Mouse (Mus musculus) embryonic fibroblast, embryonic 13.5 days (primary cell): Measurements from ENCODE around the gene Usp42. TPM values are rescaled to one million over a fixed set of nuclear protein-coding genes. Genes with fewer than 3 reads are reported as not detected.
A peak's percentile ranks its signal among the peaks of the same experiment; 100 is the strongest.

Experiments used
- H3K27ac ChIP-seq: 2 replicates; pipeline ENCODE4 v1.5.1; 2012; ENCODE audit warnings: low read length, control low read depth, inconsistent platforms; ENCODE audit not compliant: insufficient read depth
- H3K4me1 ChIP-seq: 2 replicates; pipeline ENCODE4 v1.6.1; 2011; ENCODE audit warnings: low read length; ENCODE audit not compliant: control insufficient read depth, insufficient read depth
- H3K4me3 ChIP-seq: 2 replicates; pipeline ENCODE4 v1.5.1; 2011; ENCODE audit warnings: mild to moderate bottlenecking, control low read depth, low read length; ENCODE audit not compliant: insufficient read depth
- CTCF ChIP-seq: IDR thresholded peaks from 2 replicates; pipeline ENCODE4 v1.5.1; 2011; ENCODE audit warnings: mild to moderate bottlenecking, control low read depth, low read length, moderate library complexity, borderline replicate concordance; ENCODE audit not compliant: insufficient read depth
- POLR2A ChIP-seq: IDR thresholded peaks from 2 replicates; pipeline ENCODE4 v1.6.1; 2011; ENCODE audit warnings: low read depth, mild to moderate bottlenecking, control low read depth, low read length, moderate library complexity
- polyA plus RNA-seq: library from polyadenylated mRNA; stranded (reverse); fragments of >200 nt; gene quantifications from 2 replicates; pipeline ENCODE4 v1.2.4, GENCODE M21; 2011; ENCODE audit warnings: low read depth; ENCODE audit not compliant: missing spikeins, insufficient read length

Usp42 gene
- polyA plus RNA-seq, 1 experiment, result 18.5 TPM

DNA sequence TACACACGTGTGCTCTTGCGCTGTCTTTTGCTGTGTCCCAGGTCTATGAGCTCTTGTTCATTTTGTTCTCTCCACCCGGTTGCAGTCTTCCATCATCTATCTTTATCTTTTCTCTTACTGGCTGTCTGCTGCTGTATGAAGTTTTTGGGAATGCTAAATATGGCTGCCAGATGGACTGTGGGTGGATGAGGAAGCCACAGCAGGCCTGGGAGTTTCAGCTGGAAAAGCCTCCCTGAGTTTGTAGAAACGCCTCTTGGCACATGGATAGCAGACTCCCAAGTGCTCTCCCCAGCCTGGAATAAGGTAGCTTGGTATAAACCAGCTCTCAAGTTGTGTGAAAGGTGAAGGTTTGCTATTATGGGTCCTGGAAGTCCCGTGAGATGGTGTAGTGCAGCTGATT is 41.2 kb downstream of the Usp42 start:
- no peaks in the 10 kb centered on the region for H3K4me1 ChIP-seq
- no peak overlapping the region for H3K27ac ChIP-seq
- H3K4me3 ChIP-seq, result no peak overlapping the region
- TF ChIP-seq POLR2A, result no peak

DNA sequence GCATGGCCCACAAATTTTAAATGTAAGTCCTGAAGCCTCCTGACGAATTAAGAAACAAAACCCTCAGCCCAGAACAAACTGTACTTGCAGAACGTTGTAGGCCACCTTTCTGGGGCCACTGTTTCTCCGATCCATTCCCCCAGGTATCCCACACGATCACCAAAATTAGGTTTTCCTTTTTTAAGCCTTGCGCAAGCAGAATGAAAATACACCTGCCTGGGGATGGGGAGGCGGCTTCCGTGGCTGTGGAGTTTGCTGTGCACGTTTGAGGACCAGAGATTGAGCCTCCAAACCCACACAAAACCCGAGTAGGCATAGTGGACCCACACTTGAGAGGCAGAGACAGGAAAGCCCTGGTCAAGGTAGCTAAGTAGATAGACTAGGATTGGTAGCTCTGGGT is 41.7 kb downstream of the Usp42 start:
- Histone ChIP-seq H3K27ac (no peak overlapping the region), H3K4me1 (no peaks in the 10 kb centered on the region), H3K4me3 (no peak overlapping the region)
- no peak for TF ChIP-seq POLR2A
- no peak for TF ChIP-seq CTCF

DNA sequence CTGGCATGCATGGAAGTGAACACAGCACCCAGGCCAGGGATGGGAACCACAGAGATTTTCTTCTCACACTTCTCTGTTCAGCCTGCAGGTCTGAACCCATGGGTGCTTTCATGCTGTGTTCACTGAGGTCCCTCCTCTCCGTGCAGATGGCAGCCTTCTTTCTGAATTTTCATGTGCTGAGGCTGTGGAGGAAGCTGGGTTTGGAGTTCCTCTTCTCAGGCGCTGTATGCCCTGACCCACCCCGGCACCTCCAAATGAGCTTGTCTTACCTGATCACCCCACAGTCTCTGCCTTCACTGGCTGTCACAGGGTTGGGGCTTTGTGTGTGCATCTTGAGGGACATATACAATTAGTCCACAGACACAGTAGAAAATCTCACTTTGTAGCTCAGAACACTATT is 44.5 kb downstream of the Usp42 start:
- peaks cover 10% of the 10 kb centered on the region for H3K4me1 ChIP-seq
- no peak overlapping the region for H3K4me3 ChIP-seq
- H3K27ac ChIP-seq, result no peak overlapping the region
- TF ChIP-seq CTCF (no peak), POLR2A (no peak)

GRCm38 (mm10) chr5:143686456-143686855 is 45.6 kb downstream of the Usp42 start:
- Histone ChIP-seq H3K4me3 (no peak overlapping the region), H3K4me1 (peaks cover 10% of the 10 kb centered on the region)
- TF ChIP-seq POLR2A, result no peak
- no peak for TF ChIP-seq CTCF

GRCm38 (mm10) chr5:143684911-143685390 is 47.1 kb downstream of the Usp42 start:
- H3K27ac ChIP-seq, result no peak overlapping the region
- peaks cover 18% of the 10 kb centered on the region for H3K4me1 ChIP-seq
- TF ChIP-seq POLR2A (no peak), CTCF (no peak)
- no peak overlapping the region for H3K4me3 ChIP-seq

More at GRCm38 (mm10) chr5:143686456-143686855, 45.6 kb downstream of the Usp42 start:
- H3K27ac ChIP-seq, result no peak overlapping the region

GRCm38 (mm10) chr5:143683696-143684095 is 48.4 kb downstream of the Usp42 start:
- peaks cover 28% of the 10 kb centered on the region for H3K4me1 ChIP-seq
- TF ChIP-seq POLR2A (no peak), CTCF (no peak)
- no peak overlapping the region for H3K4me3 ChIP-seq
- peak overlapping the region; percentile 66 for H3K27ac ChIP-seq

DNA sequence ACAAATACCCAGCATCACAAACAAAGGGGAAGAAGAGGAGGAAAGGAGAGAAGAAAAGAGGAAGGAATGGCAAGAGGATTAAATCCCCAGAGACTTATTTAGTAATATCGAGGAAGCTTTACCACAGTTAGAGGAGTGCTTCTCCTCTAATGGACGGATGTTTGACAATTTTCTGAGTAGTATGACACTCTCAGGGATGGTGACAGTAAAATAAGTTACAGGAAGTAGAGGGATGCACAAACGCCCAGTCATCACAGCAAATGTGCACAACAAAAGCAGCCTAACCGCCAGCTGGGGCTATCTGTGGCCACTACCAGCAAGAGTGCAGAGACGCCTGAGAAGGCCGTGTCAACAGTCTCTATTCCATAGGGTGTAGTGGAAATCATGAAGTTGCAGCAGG is 52.4 kb downstream of the Usp42 start:
- Histone ChIP-seq H3K4me3 (no peak overlapping the region), H3K27ac (peak overlapping the region; percentile 69), H3K4me1 (peaks cover 54% of the 10 kb centered on the region)
- no peak for TF ChIP-seq CTCF

- peak overlapping the region; percentile 85 for H3K27ac ChIP-seq
- no peak for TF ChIP-seq CTCF
- no peak for TF ChIP-seq POLR2A
- peaks cover 53% of the 10 kb centered on the region for H3K4me1 ChIP-seq
- H3K4me3 ChIP-seq, result no peak overlapping the region
These were observed 53.3 kb downstream of the Usp42 start for GRCm38 (mm10) chr5:143678634-143679271.

DNA sequence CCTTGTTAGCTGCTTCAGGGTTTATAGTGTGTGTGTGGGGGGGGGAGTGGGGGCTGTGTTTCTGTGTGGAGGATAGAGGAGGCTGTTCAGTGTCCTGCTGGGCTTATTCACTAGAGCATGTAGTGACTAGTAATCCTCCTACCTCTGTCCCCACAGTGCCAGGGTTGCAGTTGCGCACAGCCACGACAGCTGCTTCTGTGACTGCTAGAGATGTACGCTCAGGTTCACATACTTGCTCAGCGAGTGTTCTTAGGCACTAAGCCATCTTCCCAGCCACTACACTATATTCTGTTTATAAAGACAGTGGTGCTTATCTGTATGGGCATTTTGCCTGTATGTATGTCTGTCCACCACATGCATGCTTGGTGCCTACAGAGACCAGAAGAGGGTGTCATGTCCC is 54.7 kb downstream of the Usp42 start:
- H3K4me1 ChIP-seq, result peaks cover 50% of the 10 kb centered on the region

GRCm38 (mm10) chr5:143676218-143676985 is 55.7 kb downstream of the Usp42 start:
- Histone ChIP-seq H3K4me3 (no peak overlapping the region), H3K4me1 (peaks cover 52% of the 10 kb centered on the region), H3K27ac (peak overlapping the region; percentile 60)
- TF ChIP-seq CTCF, result no peak
- no peak for TF ChIP-seq POLR2A

More for the DNA sequence above, 54.7 kb downstream of the Usp42 start:
- H3K4me3 ChIP-seq, result no peak overlapping the region
- TF ChIP-seq CTCF (no peak), POLR2A (no peak)
- H3K27ac ChIP-seq, result peak overlapping the region; percentile 60

GRCm38 (mm10) chr5:143674576-143674975 is 57.5 kb downstream of the Usp42 start:
- Histone ChIP-seq H3K4me3 (no peak overlapping the region), H3K4me1 (peaks cover 50% of the 10 kb centered on the region), H3K27ac (peak overlapping the region; percentile 23; the same call in 1 of the 2 replicates)
- TF ChIP-seq POLR2A (no peak), CTCF (no peak)
